Mouse (Mus musculus) heart, postnatal 36 days (tissue): ENCODE data around the gene Gtsf1l. TPM values are rescaled to one million over a fixed set of nuclear protein-coding genes. Genes with fewer than 3 reads are reported as not detected.

Experiments used
- DNase-seq, 2 experiments: peaks; one replicate each; pipeline ENCODE4 v3.0.0; 2021 to 2022
- intact Hi-C: fragments of 180-260 bp; cut with DNase I; formaldehyde crosslinking; loops from one replicate; pipeline ENCODE4 v1.15.1; 2025
- microRNA-seq, 2 experiments: library from miRNA; unstranded; fragments of <30 nt; microRNA quantifications; one replicate each; pipeline ENCODE4 v1.2.0; 2021; ENCODE audit warnings: borderline number of aligned reads in 2 of 2
- total RNA-seq, 2 experiments: library from RNA; stranded (reverse); gene quantifications; 2 replicates each; pipeline ENCODE4 v1.2.3; 2021

The Gtsf1l gene
- total RNA-seq, 2 experiments from 2014 or later, result not detected

GRCm38 (mm10) chr2:163054335-163054840 lies 33.3 kb downstream of the Gtsf1l start, which contains the start of gene Mybl2:
TSS of gene Mybl2 (plus strand) at chr2:163054687.
- intact Hi-C loops, result no loop called here
- peak; percentile 87 to 88 for DNase-seq

GRCm38 (mm10) chr2:163052826-163053225 lies 34.8 kb downstream of the Gtsf1l start:
- no peak for DNase-seq
- intact Hi-C loops, result no loop called here

GRCm38 (mm10) chr2:163052101-163052500 lies 35.6 kb downstream of the Gtsf1l start:
- intact Hi-C loops, result no loop called here
- DNase-seq, result no peak

- DNase-seq, result no peak
- intact Hi-C loops, result no loop called here
These were observed 36.0 kb downstream of the Gtsf1l start for GRCm38 (mm10) chr2:163051691-163052090.

GRCm38 (mm10) chr2:163049116-163049515 lies 38.5 kb downstream of the Gtsf1l start:
- intact Hi-C loops, result loop anchor here (5.0 kb wide), 1 partner anchor 353 kb away; no protein-coding TSS in a partner anchor
- DNase-seq, result no peak

- intact Hi-C loops, result loop anchor here (1.0 to 5.0 kb wide), 2 partner anchors 282 to 354 kb away; no protein-coding TSS in a partner anchor
These were observed 39.5 kb downstream of the Gtsf1l start for GRCm38 (mm10) chr2:163048125-163048524.

GRCm38 (mm10) chr2:163039940-163040339 lies 47.7 kb downstream of the Gtsf1l start:
- intact Hi-C loops, result no loop called here
- DNase-seq, result no peak

More at GRCm38 (mm10) chr2:163048125-163048524, 39.5 kb downstream of the Gtsf1l start:
- DNase-seq, result peak; percentile 61 to 72

Small RNAs within 50 kb of the gene (microRNA-seq; reads per million reads assigned to microRNA genes)
- 0 reads per million in 2 experiments for gene Gm22174
- gene Mir7003, result 0 reads per million in 2 experiments

Other genes with a start within 250 kb of the Gtsf1l start
- gene Srsf6, start 156.3 kb downstream of the Gtsf1l start, total RNA-seq, result 10 to 100 TPM; 61.0 to 63.7 TPM
- gene L3mbtl1, start 144.4 kb downstream of the Gtsf1l start, total RNA-seq, result not detected
- gene Sgk2, start 100.5 kb downstream of the Gtsf1l start, total RNA-seq, result not detected
- 10 to 100 TPM; 21.0 to 22.2 TPM for gene Ift52, start 70.5 kb downstream of the Gtsf1l start, total RNA-seq
- gene Mybl2, start 33.2 kb downstream of the Gtsf1l start, total RNA-seq, result under 1 TPM; 0.16 to 0.89 TPM
- gene Tox2, start 115.3 kb upstream of the Gtsf1l start, total RNA-seq, result 1 to 10 TPM; 1.0 to 1.4 TPM